Comparison of ENCODE assay signal across 8 mouse cellular contexts in the genomic region with DNA sequence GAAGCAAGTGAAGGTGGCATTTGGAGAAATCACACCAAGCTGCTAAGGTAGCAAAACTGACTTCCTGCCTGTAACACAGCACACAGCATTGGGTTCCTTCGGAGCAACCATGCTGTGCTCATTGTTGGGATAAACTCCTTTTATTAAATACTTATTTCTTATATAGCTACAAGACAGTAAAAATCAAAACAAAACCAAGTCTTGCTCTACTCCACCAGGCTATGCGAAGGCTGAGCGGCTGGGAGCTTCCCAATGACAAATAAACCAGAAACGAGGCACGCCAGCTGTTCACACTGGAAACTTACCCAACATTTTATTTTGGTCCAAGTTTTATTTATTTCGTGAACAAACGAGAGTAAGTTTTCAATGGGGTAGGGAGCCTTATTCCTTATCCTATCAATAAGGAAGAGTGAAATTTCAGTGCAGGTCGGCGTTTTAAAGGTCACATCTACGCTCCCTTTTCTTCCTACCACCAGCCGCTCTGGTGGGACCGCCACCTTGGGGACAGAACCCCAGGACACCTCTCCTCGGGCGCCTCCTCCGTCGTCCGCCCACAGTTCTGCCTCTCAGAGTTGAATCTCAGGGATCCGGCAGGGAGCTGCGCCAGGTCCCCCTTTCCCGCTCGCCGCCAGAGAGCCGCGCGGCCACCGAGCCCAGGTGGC. TPM values are rescaled to one million over a fixed set of nuclear protein-coding genes. Genes with fewer than 3 reads are reported as not detected.
DNase-seq lines count a peak whose midpoint lies in the region; ATAC-seq lines count a peak whose summit lies in the region.

No protein-coding gene starts in this region.

- no peaks in the 10 kb centered on the region for H3K36me3 ChIP-seq in megakaryocyte, embryonic 14.5 days (replicated peaks; ENCODE audit: low read length)
- no peaks in the 10 kb centered on the region for H3K36me3 ChIP-seq in embryonic facial prominence, embryonic 10.5 days (replicated peaks)
- H3K36me3 ChIP-seq in hindbrain, embryonic 10.5 days: no peaks in the 10 kb centered on the region
- H3K36me3 ChIP-seq in midbrain, embryonic 12.5 days: no peaks in the 10 kb centered on the region

- H3K4me2 ChIP-seq in midbrain, embryonic 12.5 days (replicated peaks): peak overlapping the region; percentile 91

- under 1% methylated on average over 26 of the region's 26 CpGs for WGBS in embryonic facial prominence, embryonic 10.5 days
- WGBS in hindbrain, embryonic 10.5 days: under 1% methylated on average over 26 of the region's 26 CpGs
- WGBS in midbrain, embryonic 12.5 days: under 1% methylated on average over 19 of the region's 26 CpGs

- peaks cover 3% of the 10 kb centered on the region; the same call in 1 of the 2 replicates for H3K9me3 ChIP-seq in megakaryocyte, embryonic 14.5 days
- H3K9me3 ChIP-seq in embryonic facial prominence, embryonic 10.5 days: no peaks in the 10 kb centered on the region
- H3K9me3 ChIP-seq in hindbrain, embryonic 10.5 days: no peaks in the 10 kb centered on the region
- no peaks in the 10 kb centered on the region for H3K9me3 ChIP-seq in midbrain, embryonic 12.5 days

- ATAC-seq in megakaryocyte, adult 5-6 weeks (ENCODE audit: poor library complexity, severe bottlenecking): no peak
- peak; percentile 16; the same call in 1 of the 2 replicates for ATAC-seq in midbrain, embryonic 12.5 days (ENCODE audit: low FRiP score, low read depth)
- ATAC-seq in CD4-positive, CD25-positive, alpha-beta regulatory T cell, adult 4 months: no peak

- DNase-seq in embryonic facial prominence, embryonic 10.5 days (ENCODE audit: low spot score): peak; percentile 51
- peak; percentile 46 for DNase-seq in hindbrain, embryonic 10.5 days (ENCODE audit: low spot score)
- DNase-seq in left cerebral cortex, postnatal 14 days (ENCODE audit: low spot score in 2 of 2): peak; percentile 50 to 63
- no peak for DNase-seq in thymus, postnatal 10 days (ENCODE audit: low spot score in 2 of 2)

- peaks cover 49% of the 10 kb centered on the region for H3K27me3 ChIP-seq in megakaryocyte, embryonic 14.5 days (replicated peaks)
- no peaks in the 10 kb centered on the region for H3K27me3 ChIP-seq in embryonic facial prominence, embryonic 10.5 days (replicated peaks; ENCODE audit: low read depth, poor library complexity, severe bottlenecking)
- no peaks in the 10 kb centered on the region for H3K27me3 ChIP-seq in hindbrain, embryonic 10.5 days (ENCODE audit: insufficient read depth, poor library complexity, severe bottlenecking)
- H3K27me3 ChIP-seq in midbrain, embryonic 12.5 days: no peaks in the 10 kb centered on the region

- H3K4me1 ChIP-seq in megakaryocyte, embryonic 14.5 days: peaks cover 27% of the 10 kb centered on the region
- peaks cover 27% of the 10 kb centered on the region for H3K4me1 ChIP-seq in embryonic facial prominence, embryonic 10.5 days
- peaks cover 19% of the 10 kb centered on the region for H3K4me1 ChIP-seq in hindbrain, embryonic 10.5 days (replicated peaks)
- 0 out of 2 replicates have a peak, but pooled peaks cover 6% of the 10 kb centered on the region for H3K4me1 ChIP-seq in midbrain, embryonic 12.5 days

- H3K4me3 ChIP-seq in megakaryocyte, embryonic 14.5 days (replicated peaks): peak overlapping the region; percentile 91
- H3K4me3 ChIP-seq in embryonic facial prominence, embryonic 10.5 days: peak overlapping the region; percentile 86
- peak overlapping the region; percentile 84 for H3K4me3 ChIP-seq in hindbrain, embryonic 10.5 days
- peak overlapping the region; percentile 60 for H3K4me3 ChIP-seq in midbrain, embryonic 12.5 days

- intact Hi-C loops in left cerebral cortex, postnatal 14 days (cut with DNase I): loop anchor here (10.0 kb wide), 2 partner anchors 771 to 939 kb away; no protein-coding TSS in a partner anchor

- peak overlapping the region; percentile 69 for H3K9ac ChIP-seq in midbrain, embryonic 12.5 days (replicated peaks)

- peak overlapping the region; percentile 98 for H3K27ac ChIP-seq in embryonic facial prominence, embryonic 10.5 days (replicated peaks)
- H3K27ac ChIP-seq in hindbrain, embryonic 10.5 days: peak overlapping the region; percentile 98
- peak overlapping the region; percentile 87 for H3K27ac ChIP-seq in midbrain, embryonic 12.5 days (replicated peaks)

RNA-seq across cellular contexts. Expression of a gene that starts 0.5 kb away (rescaled TPM):
- polyA plus RNA-seq in megakaryocyte, embryonic 14.5 days (2012; ENCODE audit: insufficient read depth, low replicate concordance): 0.16 TPM in 1 of 2 replicates, not detected in the other
- total RNA-seq in megakaryocyte, adult 5-6 weeks (2015): 0.25 TPM in 1 of 2 replicates, not detected in the other
- total RNA-seq in megakaryocyte, adult 5-6 weeks (2017): not detected in 2 replicates
- 47.4 and 48.2 TPM in 2 replicates for polyA plus RNA-seq in embryonic facial prominence, embryonic 10.5 days (2016; fragmentation: Nextera tagmentation; extraction: Ambion mirVana)
- polyA plus RNA-seq in hindbrain, embryonic 10.5 days (2016; fragmentation: Nextera tagmentation; extraction: Ambion mirVana): 22.1 and 34.2 TPM in 2 replicates
- 100 to 1,000 TPM in 1 of 2 experiments, 10 to 100 TPM in 1; 95.9 to 115 TPM for total RNA-seq in left cerebral cortex, postnatal 14 days (2021)
- 21.4 and 22.3 TPM in 2 replicates for polyA plus RNA-seq in midbrain, embryonic 12.5 days (2016; fragmentation: Nextera tagmentation; extraction: Ambion mirVana)
- not detected for polyA plus RNA-seq in CD4-positive, CD25-positive, alpha-beta regulatory T cell, adult 4 months (2017; shearing (Covaris generic))

Comparison
In these comparisons a context has a peak if more than half of its experiments do, and no peak if none do; other contexts are left out.
1. DNase-seq: peak in embryonic facial prominence, embryonic 10.5 days (single experiment), hindbrain, embryonic 10.5 days (single experiment) and left cerebral cortex, postnatal 14 days (2 of 2); none in thymus, postnatal 10 days (0 of 2).
2. RNA of a gene that starts 0.5 kb away (polyA plus RNA-seq): 47.4 to 48.2 TPM in embryonic facial prominence, embryonic 10.5 days, 21.4 to 22.3 TPM in midbrain, embryonic 12.5 days and 22.1 to 34.2 TPM in hindbrain, embryonic 10.5 days; 0.16 TPM in megakaryocyte, embryonic 14.5 days and not detected in CD4-positive, CD25-positive, alpha-beta regulatory T cell, adult 4 months; every median in the first group is over 10 times any median in the second.
3. Peak in every context shown above with its lines, with median percentiles within 50 percentile points of each other: H3K4me3 ChIP-seq and H3K27ac ChIP-seq.